Mouse (Mus musculus) urinary bladder, postnatal 10 days (tissue): ENCODE results near the gene Olfr1246.
"Not testable (repeated sequence)": the region's sequence is repeated elsewhere in the genome, so short reads cannot be mapped to it uniquely, and the experiment has no call there.

Experiments
- DNase-seq: peaks from one replicate; pipeline ENCODE4 v3.0.0; 2022; ENCODE audit warnings: low spot score

The Olfr1246 gene

GRCm38 (mm10) chr2:89593057-89593456 is at the start of gene Olfr1246:
TSS of gene Olfr1246 (minus strand) at chr2:89593157.
- no peak for DNase-seq

- DNase-seq, result no peak
Observed at GRCm38 (mm10) chr2:89634883-89635282, 41.9 kb upstream of the Olfr1246 start, which contains the start of gene Olfr1249. TSS of gene Olfr1249 (minus strand) at chr2:89634983.

- not testable (repeated sequence) for DNase-seq
Observed at GRCm38 (mm10) chr2:89618145-89618544, 25.2 kb upstream of the Olfr1246 start, which contains the start of gene Olfr1248. TSS of gene Olfr1248 (minus strand) at chr2:89618245.

GRCm38 (mm10) chr2:89614030-89614429 is 21.1 kb upstream of the Olfr1246 start, which contains the start of gene Olfr1247:
TSS of gene Olfr1247 (minus strand) at chr2:89614130.
- DNase-seq, result no peak

GRCm38 (mm10) chr2:89578347-89578746 is 14.6 kb downstream of the Olfr1246 start, which contains the start of gene Olfr1245:
TSS of gene Olfr1245 (minus strand) at chr2:89578447.
- DNase-seq, result no peak

- DNase-seq, result not testable (repeated sequence)
Observed at GRCm38 (mm10) chr2:89562706-89563105, 30.3 kb downstream of the Olfr1246 start.

- DNase-seq, result no peak
Observed at GRCm38 (mm10) chr2:89544516-89544915, 48.4 kb downstream of the Olfr1246 start.

- no peak for DNase-seq
Observed at GRCm38 (mm10) chr2:89539923-89540322, 53.0 kb downstream of the Olfr1246 start.
